Mouse (Mus musculus) small intestine, adult 2 months (tissue): Measurements from ENCODE around the gene Alg11. TPM values are rescaled to one million over a fixed set of nuclear protein-coding genes. Genes with fewer than 3 reads are reported as not detected.

Experiments used
- H3K27ac ChIP-seq: fragments of 200-500 bp; 2 replicates; pipeline ENCODE4 v1.5.1; 2012; ENCODE audit warnings: low read depth, low read length, control low read depth, inconsistent platforms; ENCODE audit not compliant: insufficient read depth
- H3K27me3 ChIP-seq: fragments of 200-500 bp; 2 replicates; pipeline ENCODE4 v1.6.1; 2012; ENCODE audit warnings: mild to moderate bottlenecking, moderate library complexity, low read length, inconsistent platforms; ENCODE audit not compliant: control insufficient read depth, insufficient read depth
- H3K36me3 ChIP-seq: fragments of 200-500 bp; 2 replicates; pipeline ENCODE4 v1.6.1; 2012; ENCODE audit warnings: mild to moderate bottlenecking, low read length, control low read depth, inconsistent platforms; ENCODE audit not compliant: control insufficient read depth, insufficient read depth
- H3K4me1 ChIP-seq: fragments of 200-500 bp; 2 replicates; pipeline ENCODE4 v1.6.1; 2012; ENCODE audit warnings: low read length, inconsistent platforms, mixed read lengths; ENCODE audit not compliant: control insufficient read depth, insufficient read depth, insufficient read length
- H3K4me3 ChIP-seq: fragments of 200-500 bp; 2 replicates; pipeline ENCODE4 v1.5.1; 2012; ENCODE audit warnings: low read depth, mild to moderate bottlenecking, control low read depth, inconsistent platforms, low read length, moderate library complexity
- CTCF ChIP-seq: fragments of 200-500 bp; IDR thresholded peaks from 2 replicates; pipeline ENCODE4 v1.5.1; 2012; ENCODE audit warnings: low read depth, mild to moderate bottlenecking, control low read depth, inconsistent platforms, low read length, moderate library complexity, mixed read lengths; ENCODE audit not compliant: insufficient replicate concordance, insufficient read length; ENCODE audit errors: extremely low read depth
- POLR2A ChIP-seq: fragments of 200-500 bp; IDR thresholded peaks from 2 replicates; pipeline ENCODE4 v1.6.1; 2012; ENCODE audit warnings: low read depth, mild to moderate bottlenecking, control low read depth, inconsistent platforms, low read length, moderate library complexity
- WGBS: fragments of 180-500 bp; shearing (Covaris S2); methylation state at CpG from one replicate; pipeline ENCODE4 v1.1.7; 2018; 5-methylcytosine and 5-hydroxymethylcytosine counted together
- polyA plus RNA-seq: library from polyadenylated mRNA; depleted of rRNA; stranded (reverse); fragments of >200 nt; gene quantifications from 2 replicates; pipeline ENCODE4 v1.2.3, GENCODE M21; 2012

The Alg11 gene
- polyA plus RNA-seq, 1 experiment = 1.3 TPM

DNA sequence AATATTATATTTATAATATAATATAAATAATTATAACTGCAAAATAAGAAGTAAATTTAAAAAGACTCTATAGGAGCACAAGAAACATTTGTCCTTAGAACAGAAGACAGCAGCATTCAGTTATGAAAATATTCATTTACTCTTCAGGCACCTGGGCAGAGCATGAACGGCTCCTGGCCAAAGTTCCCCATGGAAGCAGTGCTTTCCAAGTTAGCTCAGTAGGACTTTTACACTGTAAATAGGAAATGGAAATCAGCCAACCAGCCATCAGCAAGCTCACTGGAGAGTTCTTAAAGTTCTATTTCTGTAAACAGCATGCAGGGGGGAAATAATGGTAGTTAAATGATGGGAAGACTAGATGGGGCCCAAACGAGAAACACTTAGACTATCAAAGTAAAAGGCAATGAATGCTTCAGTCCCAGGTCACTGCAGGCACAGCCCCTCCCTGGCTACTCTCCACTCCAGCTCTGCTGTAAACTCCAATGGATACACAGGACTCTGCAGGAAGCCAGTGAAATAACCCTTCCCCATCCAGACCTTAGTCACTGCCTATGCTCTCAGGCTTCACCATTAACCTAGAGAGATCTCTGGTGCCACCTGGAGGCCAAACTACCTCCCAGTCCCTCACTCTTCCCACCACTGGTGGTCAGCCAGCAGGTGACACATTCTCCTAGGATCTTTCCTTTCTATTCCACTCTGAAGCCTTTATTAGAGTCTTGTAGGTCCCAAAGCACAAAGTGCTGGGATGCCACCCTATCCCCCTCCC lies 12.6 kb upstream of the Alg11 start:
- Histone ChIP-seq H3K27me3 (no peaks in the 10 kb centered on the region), H3K36me3 (no peaks in the 10 kb centered on the region), H3K4me3 (no peak overlapping the region), H3K27ac (no peak overlapping the region), H3K4me1 (peaks cover 6% of the 10 kb centered on the region)
- TF ChIP-seq CTCF = peak; percentile 86; the same call in 1 of the 2 replicates
- no peak for TF ChIP-seq POLR2A
- 19% methylated on average over 2 of the region's 2 CpGs for WGBS

DNA sequence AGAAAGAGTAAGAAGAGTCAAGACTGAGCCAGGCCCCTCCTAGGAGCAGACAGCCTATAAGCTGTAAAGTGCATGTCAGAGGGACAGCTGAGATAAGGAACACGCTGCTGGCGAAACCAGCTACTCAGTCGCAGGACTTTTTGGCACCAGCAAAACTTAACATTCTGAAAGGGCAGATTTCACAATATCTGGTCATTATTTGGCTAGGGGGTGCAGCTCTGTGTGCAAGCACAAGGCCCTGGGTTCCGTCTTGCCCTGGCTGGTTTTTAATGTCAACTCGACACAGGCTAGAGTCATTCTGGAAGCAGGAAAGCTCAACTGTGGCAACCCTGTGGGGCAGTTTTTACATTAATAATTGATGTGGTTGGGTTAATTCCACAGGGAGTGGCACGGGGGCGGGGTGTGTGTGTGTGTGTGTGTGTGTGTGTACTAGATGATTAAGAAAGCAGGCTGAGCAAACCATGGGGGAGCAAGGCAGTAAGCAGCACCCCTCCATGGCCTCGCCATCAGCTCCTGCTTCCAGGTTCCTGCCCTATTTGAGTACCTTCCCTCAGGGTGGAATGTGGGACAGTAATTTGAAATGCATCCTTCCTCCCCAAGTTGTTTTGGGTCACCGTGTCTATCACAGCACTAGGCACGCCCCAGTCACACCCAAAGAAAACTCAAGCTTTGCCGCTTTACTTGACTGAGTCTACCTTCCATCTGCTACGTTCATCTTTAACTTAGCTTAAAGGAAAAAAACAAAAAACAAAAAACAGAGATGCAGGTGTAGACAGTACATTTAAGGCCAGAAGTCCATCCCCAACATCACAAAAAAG lies 5.6 kb upstream of the Alg11 start:
- Histone ChIP-seq H3K27me3 (no peaks in the 10 kb centered on the region), H3K36me3 (no peaks in the 10 kb centered on the region), H3K4me1 (peaks cover 24% of the 10 kb centered on the region; the same call in 1 of the 2 replicates), H3K27ac (peak overlapping the region; percentile 33), H3K4me3 (no peak overlapping the region)
- 31% methylated on average over 12 of the region's 12 CpGs for WGBS
- TF ChIP-seq POLR2A (no peak), CTCF (no peak)

DNA sequence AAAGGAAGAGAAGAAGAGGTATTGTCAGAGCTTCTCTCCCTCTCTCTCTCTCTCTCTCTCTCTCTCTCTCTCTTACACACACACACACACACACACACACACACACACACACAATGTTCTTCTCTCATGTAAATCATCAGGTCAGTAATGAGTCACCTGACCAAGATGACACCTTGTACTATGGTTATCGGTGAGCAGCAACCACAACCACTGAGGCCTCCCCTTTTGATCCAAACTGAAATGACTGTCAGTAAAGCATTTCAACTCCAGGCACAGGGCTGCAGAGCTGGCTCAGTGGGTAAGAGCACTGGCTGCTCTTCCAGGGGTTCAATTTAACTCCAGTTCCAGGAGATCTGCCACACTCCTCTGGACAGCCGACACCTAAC lies 5.0 kb upstream of the Alg11 start:
- WGBS = 69% methylated on average over 2 of the region's 2 CpGs

DNA sequence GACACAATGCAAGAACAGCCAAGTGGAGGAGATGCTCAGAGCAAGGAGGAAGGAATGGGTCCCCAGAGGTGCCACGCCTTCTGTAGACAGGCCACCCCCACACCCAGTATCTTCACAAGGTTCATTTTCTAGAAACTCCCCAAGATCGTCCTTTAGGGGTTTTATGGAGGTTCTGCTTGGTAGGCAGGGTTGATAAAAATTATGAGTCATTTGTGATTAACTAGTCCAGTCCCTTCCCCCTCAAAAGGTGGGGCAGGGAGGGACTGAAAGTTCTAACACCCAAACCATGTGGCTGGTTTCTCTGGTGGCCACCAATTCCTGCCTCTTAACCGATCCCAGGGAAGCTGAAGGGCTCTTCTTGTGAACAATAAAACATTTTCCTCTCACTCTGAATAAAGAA lies 3.7 kb upstream of the Alg11 start:
- Histone ChIP-seq H3K27ac (peak overlapping the region; percentile 73; the same call in 1 of the 2 replicates), H3K4me3 (no peak overlapping the region), H3K36me3 (no peaks in the 10 kb centered on the region), H3K4me1 (peaks cover 24% of the 10 kb centered on the region; the same call in 1 of the 2 replicates), H3K27me3 (no peaks in the 10 kb centered on the region)
- WGBS = 21% methylated on average over 3 of the region's 3 CpGs
- TF ChIP-seq POLR2A = no peak
- no peak for TF ChIP-seq CTCF

More for the DNA sequence above, 5.0 kb upstream of the Alg11 start:
- peaks cover 24% of the 10 kb centered on the region; the same call in 1 of the 2 replicates for H3K4me1 ChIP-seq
- H3K27ac ChIP-seq = no peak overlapping the region
- TF ChIP-seq POLR2A (no peak), CTCF (no peak)
- no peaks in the 10 kb centered on the region for H3K36me3 ChIP-seq
- no peak overlapping the region for H3K4me3 ChIP-seq
- no peaks in the 10 kb centered on the region for H3K27me3 ChIP-seq

DNA sequence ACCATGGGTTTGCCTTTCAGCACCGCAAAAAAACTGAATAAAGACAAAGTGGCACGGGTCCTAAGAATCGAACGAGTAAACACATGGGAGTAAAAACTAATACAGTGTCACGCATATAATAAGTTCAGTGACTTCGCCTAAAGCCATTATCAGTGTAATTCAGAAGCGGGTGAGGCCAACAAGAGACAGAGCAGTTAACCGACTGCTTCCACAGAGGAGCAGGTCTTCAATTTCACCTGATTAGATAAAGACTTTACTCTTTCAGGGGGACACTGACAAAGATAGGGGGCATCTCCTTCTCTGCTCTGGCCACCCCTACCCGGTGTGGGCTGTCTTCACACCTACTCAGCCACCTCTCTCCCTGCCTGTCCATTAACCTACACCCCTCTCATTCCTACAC lies 2.2 kb upstream of the Alg11 start:
- TF ChIP-seq CTCF (no peak), POLR2A (no peak)
- no peak overlapping the region for H3K27ac ChIP-seq
- H3K4me1 ChIP-seq = peaks cover 24% of the 10 kb centered on the region; the same call in 1 of the 2 replicates
- H3K4me3 ChIP-seq = no peak overlapping the region
- peaks cover 7% of the 10 kb centered on the region; the same call in 1 of the 2 replicates for H3K36me3 ChIP-seq
- WGBS = 45% methylated on average over 9 of the region's 9 CpGs
- no peaks in the 10 kb centered on the region for H3K27me3 ChIP-seq

DNA sequence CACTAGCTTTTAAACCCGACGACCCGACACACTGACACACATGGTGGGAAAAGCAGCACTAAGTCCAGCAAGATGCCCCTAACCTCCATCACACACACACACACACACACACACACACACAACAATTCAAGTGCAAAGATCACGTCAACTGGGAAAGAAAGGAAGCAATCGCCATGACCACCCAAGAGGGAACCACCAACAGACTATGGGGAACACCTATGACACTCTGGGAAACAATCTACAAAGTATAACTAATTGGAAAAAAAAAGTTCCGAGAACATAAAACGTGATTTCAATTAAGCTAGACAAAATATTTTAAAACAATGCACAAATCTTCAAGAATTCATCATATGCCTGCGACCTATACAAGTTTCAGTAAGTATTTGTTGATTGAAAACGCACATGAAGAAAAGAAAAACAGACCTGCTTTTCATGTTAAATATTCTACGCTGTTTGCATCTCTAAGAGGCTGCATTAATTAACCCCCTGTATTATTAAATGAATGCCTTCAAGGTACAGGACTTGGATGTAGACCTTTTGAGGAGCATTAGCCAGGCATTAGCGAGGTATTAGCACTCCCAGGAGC lies 1.3 kb upstream of the Alg11 start:
- WGBS = 63% methylated on average over 11 of the region's 11 CpGs
- Histone ChIP-seq H3K36me3 (peaks cover 11% of the 10 kb centered on the region; the same call in 1 of the 2 replicates), H3K27ac (peak overlapping the region; percentile 73; the same call in 1 of the 2 replicates), H3K27me3 (no peaks in the 10 kb centered on the region), H3K4me1 (peaks cover 21% of the 10 kb centered on the region; the same call in 1 of the 2 replicates), H3K4me3 (peak overlapping the region; percentile 75)
- TF ChIP-seq POLR2A (no peak), CTCF (no peak)
